Mouse (Mus musculus): ENCODE measurements around the gene Ccdc185.

GRCm38 (mm10) chr1:182704882-182705281 lies 44.1 kb downstream of the Ccdc185 start:
- TF ChIP-seq CTCF (IDR thresholded peaks at IDR 0.05; ENCODE audit: low read depth) (no peak), EP300 (optimal IDR thresholded peaks at IDR 0.05) (no peak)
